Mouse (Mus musculus): ENCODE data around the gene Il27ra.

DNA sequence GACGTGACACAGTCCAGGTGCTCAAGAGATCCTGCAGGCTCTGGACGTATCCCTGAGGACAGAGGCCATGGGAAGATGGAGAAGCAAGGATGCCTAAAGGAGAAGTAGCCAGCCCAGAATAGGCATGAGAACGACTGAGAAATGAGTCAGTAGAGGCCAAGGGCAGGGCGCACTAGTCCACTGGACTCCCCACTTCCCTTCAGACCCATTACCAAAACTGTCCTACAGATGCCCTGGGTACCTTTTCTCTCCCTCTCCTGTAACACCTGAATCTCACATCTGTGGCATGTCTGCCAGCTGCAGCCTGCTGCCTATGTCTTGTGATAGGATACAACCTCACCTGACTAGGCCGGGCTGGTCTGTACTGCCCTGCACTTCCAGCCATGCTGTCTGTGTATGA lies 27.9 kb upstream of the Il27ra start:
- TF ChIP-seq CTCF (IDR thresholded peaks at IDR 0.05; ENCODE audit: control insufficient read depth, insufficient read depth, insufficient replicate concordance, low read depth, low read length) (no peak), POLR2A (IDR thresholded peaks at IDR 0.05; ENCODE audit: control insufficient read depth, low read depth, low read length) (no peak)
